Mouse (Mus musculus) MEL (cell line): ENCODE measurements at regions not wholly inside any gene's neighbourhood (a gene's known extent, or its start where the extent isn't known, plus 50 kb on each side); places are given as distances from the start of the nearest gene placed in this dataset.

ENCODE experiments used
- CTCF ChIP-seq, 3 experiments: IDR thresholded peaks in 2 of 3; conservative IDR thresholded peaks in 1 of 3; 2 replicates each; pipeline ENCODE4 v1.5.1; 2011 to 2012; ENCODE audit warnings: low read length in 3 of 3, low read depth in 2 of 3, mild to moderate bottlenecking in 2 of 3, improper control_type of control experiment in 1 of 3, inconsistent platforms in 1 of 3, mixed read lengths in 1 of 3, moderate library complexity in 1 of 3; ENCODE audit not compliant: control insufficient read depth in 1 of 3, insufficient read depth in 1 of 3, poor library complexity in 1 of 3, severe bottlenecking in 1 of 3
- USF1 ChIP-seq: IDR thresholded peaks from 2 replicates; pipeline ENCODE4 v1.6.1; 2014; ENCODE audit warnings: low read depth, mild to moderate bottlenecking, inconsistent platforms, low read length, improper control_type of control experiment, moderate library complexity

- TF ChIP-seq CTCF (IDR thresholded peaks at IDR 0.05 in 2 of 3, conservative IDR thresholded peaks at IDR 0.05 in 1 of 3; ENCODE audit: control insufficient read depth in 1 of 3, insufficient read depth in 1 of 3, low read depth in 2 of 3, low read length in 3 of 3, poor library complexity in 1 of 3, severe bottlenecking in 1 of 3), result no peak
- TF ChIP-seq USF1, result no peak
Measured at GRCm38 (mm10) chr4:7161411-7161810, 1077.4 kb downstream of the Car8 start.
